Mouse (Mus musculus) left cerebral cortex, postnatal 10 days (tissue): ENCODE data around the gene Micu1. TPM values are rescaled to one million over a fixed set of nuclear protein-coding genes. Genes with fewer than 3 reads are reported as not detected.

Experiments used
- DNase-seq, 2 experiments: peaks; one replicate each; pipeline ENCODE4 v3.0.0; 2021 to 2022; ENCODE audit warnings: low spot score in 2 of 2, mixed read lengths in 1 of 2; ENCODE audit errors: extremely low spot score in 1 of 2
- intact Hi-C: fragments of 180-260 bp; cut with DNase I; formaldehyde crosslinking; loops from one replicate; pipeline ENCODE4 v1.15.1; 2025
- total RNA-seq, 2 experiments: library from RNA; stranded (reverse); gene quantifications; 2 replicates each; pipeline ENCODE4 v1.2.3; 2021

The Micu1 gene
- total RNA-seq, 2 experiments from 2014 or later: 78.5 to 79.8 TPM

- intact Hi-C loops: no loop called here
- DNase-seq: no peak
These were observed 66.2 kb downstream of the Micu1 start for GRCm38 (mm10) chr10:59768369-59769079.

- intact Hi-C loops: no loop called here
- DNase-seq: no peak
These were observed 69.2 kb downstream of the Micu1 start for GRCm38 (mm10) chr10:59771375-59772048.

GRCm38 (mm10) chr10:59772049-59772397 is 69.7 kb downstream of the Micu1 start:
- intact Hi-C loops: no loop called here
- DNase-seq: no peak

- intact Hi-C loops: no loop called here
- DNase-seq: peak in 1 of 2 experiments; percentile 38
These were observed 71.3 kb downstream of the Micu1 start for GRCm38 (mm10) chr10:59773441-59774140.

GRCm38 (mm10) chr10:59774141-59774534 is 71.9 kb downstream of the Micu1 start:
- intact Hi-C loops: no loop called here
- no peak for DNase-seq

GRCm38 (mm10) chr10:59777246-59777645 is 75.0 kb downstream of the Micu1 start:
- intact Hi-C loops: no loop called here
- DNase-seq: no peak

GRCm38 (mm10) chr10:59778137-59778710 is 75.9 kb downstream of the Micu1 start:
- intact Hi-C loops: no loop called here
- DNase-seq: no peak

- intact Hi-C loops: no loop called here
- no peak for DNase-seq
These were observed 78.4 kb downstream of the Micu1 start for GRCm38 (mm10) chr10:59780698-59781097.

- DNase-seq: no peak
- intact Hi-C loops: no loop called here
These were observed 79.1 kb downstream of the Micu1 start for GRCm38 (mm10) chr10:59781205-59781931.

GRCm38 (mm10) chr10:59784731-59785685 is 82.7 kb downstream of the Micu1 start:
- no peak for DNase-seq
- intact Hi-C loops: no loop called here

GRCm38 (mm10) chr10:59786289-59786688 is 84.0 kb downstream of the Micu1 start:
- DNase-seq: peak in 1 of 2 experiments; percentile 37
- intact Hi-C loops: no loop called here

- intact Hi-C loops: no loop called here
- no peak for DNase-seq
These were observed 85.0 kb downstream of the Micu1 start for GRCm38 (mm10) chr10:59787140-59787800.

- DNase-seq: no peak
- intact Hi-C loops: no loop called here
These were observed 85.6 kb downstream of the Micu1 start for GRCm38 (mm10) chr10:59787870-59788269.

GRCm38 (mm10) chr10:59790291-59790929 is 88.1 kb downstream of the Micu1 start:
- no peak for DNase-seq
- intact Hi-C loops: no loop called here

- intact Hi-C loops: no loop called here
- no peak for DNase-seq
These were observed 89.6 kb downstream of the Micu1 start for GRCm38 (mm10) chr10:59791896-59792295.

- DNase-seq: no peak
- intact Hi-C loops: no loop called here
These were observed 90.4 kb downstream of the Micu1 start for GRCm38 (mm10) chr10:59792575-59793176.

- intact Hi-C loops: no loop called here
These were observed 91.2 kb downstream of the Micu1 start for GRCm38 (mm10) chr10:59793454-59793853.

More at GRCm38 (mm10) chr10:59793454-59793853, 91.2 kb downstream of the Micu1 start:
- DNase-seq: no peak
